Mouse (Mus musculus) gastrocnemius, postnatal 14 days (tissue): Measurements from ENCODE around the gene Atp2b2. TPM values are rescaled to one million over a fixed set of nuclear protein-coding genes. Genes with fewer than 3 reads are reported as not detected.

Experiments used
- DNase-seq: peaks from one replicate; pipeline ENCODE4 v3.0.0; 2021; ENCODE audit warnings: mixed read lengths
- intact Hi-C: fragments of 180-260 bp; cut with DNase I; formaldehyde crosslinking; loops from one replicate; pipeline ENCODE4 v1.15.1; 2025; ENCODE audit warnings: low total_unique reads
- total RNA-seq, 2 experiments: library from RNA; stranded (reverse); gene quantifications; 2 replicates each; pipeline ENCODE4 v1.2.3; 2021

Gene Atp2b2
- total RNA-seq, 2 experiments from 2014 or later = 0.27 to 0.53 TPM

DNA sequence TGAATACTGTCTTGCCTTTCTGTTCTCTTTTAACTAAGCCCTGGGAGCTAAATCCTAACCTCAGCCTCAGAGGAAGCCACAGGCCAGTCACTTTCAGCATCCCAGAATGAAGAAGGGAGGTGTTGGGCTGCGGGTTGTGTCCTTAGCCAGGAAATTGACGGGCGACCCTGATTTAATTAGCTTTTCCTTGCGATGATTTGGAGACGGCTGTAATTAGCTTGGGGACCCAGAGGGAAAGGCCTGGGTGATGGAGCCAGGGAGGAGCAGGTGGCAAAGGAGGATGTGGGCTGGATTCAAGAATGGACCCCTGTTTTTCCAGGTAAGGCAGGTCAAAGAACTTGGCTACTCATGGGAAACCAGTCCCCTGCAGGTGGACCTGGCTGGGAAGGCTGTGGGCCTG lies 138.0 kb downstream of the Atp2b2 start:
- intact Hi-C loops = no loop called here

DNA sequence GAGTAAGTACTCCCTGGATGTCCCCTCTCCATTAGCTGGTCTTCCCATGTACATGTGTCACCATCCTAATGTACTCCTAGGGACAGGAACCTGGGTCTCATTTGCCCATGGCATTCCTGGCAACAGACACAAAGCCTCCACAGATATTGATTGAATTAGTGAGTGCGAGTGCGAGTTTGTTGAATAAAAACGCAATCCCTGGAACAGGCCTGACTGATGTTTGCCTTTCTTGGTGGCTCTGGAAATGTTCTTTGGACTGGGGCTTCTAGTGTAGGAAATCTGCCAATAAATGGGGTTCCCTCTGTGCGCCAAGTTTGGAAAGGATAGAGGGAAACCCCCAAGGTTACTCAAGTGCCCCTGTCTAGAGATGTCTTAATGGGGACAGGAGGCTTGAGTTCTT lies 146.4 kb downstream of the Atp2b2 start:
- no peak for DNase-seq
- intact Hi-C loops = no loop called here

More for the DNA sequence above, 138.0 kb downstream of the Atp2b2 start:
- DNase-seq = no peak

DNA sequence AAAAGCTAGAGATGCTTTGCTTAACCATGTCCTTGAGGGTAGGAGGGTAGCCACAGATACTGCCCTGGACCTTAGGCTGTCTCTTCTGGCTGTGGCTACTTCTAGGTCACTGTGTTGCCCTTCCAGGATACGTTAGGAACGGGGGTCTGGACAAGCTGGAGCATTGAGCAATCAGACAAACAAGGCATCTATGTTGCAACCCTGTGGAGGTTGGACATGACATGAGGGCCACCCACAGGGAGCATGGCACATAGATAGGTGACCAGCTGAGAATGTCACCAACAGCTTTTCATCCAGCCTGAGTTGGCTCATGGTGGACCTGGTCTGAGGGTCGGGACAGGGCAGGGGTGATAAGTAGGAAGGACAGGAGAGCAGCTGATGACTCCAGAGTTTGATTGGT lies 148.4 kb downstream of the Atp2b2 start:
- intact Hi-C loops = no loop called here

DNA sequence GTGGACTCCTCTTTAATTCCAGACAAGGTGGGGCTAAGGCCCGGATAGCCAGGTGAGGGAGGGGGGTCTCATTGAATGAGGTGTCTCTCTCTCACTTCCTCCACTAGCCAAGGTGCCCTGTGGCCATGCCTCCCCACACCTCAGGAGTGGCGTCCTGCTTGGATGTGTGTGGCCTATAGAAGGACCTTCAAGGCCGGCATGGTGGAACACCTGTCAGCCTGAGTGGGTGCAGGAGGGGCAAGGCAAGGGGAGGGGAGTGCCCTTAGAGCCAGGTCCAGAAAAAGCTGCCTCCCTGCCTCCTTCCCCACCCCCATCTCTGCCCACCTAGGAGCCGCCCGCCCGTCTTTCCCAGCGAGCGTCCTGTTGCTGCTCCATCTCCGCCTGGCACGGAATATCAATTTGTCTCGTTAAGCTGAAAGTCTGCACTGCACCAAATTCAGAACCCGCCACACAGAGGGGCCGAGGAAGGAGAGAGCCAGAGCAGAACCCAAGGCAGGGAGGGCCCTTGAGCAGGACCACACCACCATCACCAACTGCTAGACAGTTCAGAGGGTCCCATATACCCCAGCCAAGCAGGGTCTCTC lies 150.2 kb downstream of the Atp2b2 start:
- intact Hi-C loops = no loop called here

More for the DNA sequence above, 148.4 kb downstream of the Atp2b2 start:
- no peak for DNase-seq

DNA sequence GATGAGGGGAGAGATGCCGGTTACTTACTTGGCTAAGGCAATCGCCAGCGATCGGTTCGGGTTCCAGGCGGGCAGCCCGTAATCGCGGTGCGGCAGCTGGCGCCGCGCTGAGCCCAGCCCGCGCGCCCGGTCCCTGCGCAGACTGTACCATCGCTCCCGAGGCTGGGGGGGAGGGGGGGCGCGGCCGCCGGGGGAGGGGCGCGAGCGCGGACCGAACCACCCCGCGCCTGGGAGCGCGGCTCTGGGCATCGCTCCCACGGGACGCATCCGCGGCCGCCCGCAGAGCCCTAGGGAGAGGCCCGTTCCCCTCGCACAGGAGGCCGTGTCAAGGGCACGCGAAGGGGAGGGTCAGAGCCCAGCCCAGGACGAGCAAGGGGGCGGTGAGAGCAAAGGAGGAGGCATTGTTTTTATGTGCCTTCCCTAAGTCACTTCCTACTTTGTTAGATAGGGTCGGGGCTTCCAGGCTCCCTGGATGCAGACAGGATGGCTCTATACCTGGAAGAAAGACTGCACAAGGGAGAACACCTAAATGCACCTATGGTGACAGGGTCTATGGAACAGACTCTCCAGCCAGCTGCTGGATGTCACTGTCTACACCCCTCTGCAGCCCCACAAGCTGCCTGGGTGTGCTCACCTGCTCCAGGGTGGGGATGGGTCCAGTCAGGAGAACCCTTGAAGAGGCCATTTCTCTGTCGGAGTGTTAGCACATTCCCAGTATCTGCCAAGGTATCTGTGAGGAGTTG lies 151.0 kb downstream of the Atp2b2 start:
- no peak for DNase-seq
- intact Hi-C loops = no loop called here

More for the DNA sequence above, 150.2 kb downstream of the Atp2b2 start:
- no peak for DNase-seq

DNA sequence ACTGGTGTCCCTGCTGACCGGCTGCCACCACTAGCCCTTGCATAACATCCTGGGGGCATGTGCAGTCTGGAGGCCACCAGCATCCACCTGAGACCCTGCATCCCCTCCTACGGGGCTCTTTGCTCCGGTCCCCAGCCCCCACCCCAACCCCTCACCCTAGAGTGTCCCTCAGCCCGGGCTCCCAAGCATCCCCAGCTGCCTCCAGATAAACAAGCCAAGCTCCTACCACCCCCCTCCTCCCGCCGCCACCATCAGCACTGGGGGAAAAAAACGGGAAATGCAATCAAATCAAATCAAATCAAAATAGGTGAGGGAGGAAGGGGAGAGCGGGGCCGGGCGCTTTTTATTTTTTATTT lies 151.6 kb downstream of the Atp2b2 start:
- intact Hi-C loops = no loop called here
- no peak for DNase-seq

DNA sequence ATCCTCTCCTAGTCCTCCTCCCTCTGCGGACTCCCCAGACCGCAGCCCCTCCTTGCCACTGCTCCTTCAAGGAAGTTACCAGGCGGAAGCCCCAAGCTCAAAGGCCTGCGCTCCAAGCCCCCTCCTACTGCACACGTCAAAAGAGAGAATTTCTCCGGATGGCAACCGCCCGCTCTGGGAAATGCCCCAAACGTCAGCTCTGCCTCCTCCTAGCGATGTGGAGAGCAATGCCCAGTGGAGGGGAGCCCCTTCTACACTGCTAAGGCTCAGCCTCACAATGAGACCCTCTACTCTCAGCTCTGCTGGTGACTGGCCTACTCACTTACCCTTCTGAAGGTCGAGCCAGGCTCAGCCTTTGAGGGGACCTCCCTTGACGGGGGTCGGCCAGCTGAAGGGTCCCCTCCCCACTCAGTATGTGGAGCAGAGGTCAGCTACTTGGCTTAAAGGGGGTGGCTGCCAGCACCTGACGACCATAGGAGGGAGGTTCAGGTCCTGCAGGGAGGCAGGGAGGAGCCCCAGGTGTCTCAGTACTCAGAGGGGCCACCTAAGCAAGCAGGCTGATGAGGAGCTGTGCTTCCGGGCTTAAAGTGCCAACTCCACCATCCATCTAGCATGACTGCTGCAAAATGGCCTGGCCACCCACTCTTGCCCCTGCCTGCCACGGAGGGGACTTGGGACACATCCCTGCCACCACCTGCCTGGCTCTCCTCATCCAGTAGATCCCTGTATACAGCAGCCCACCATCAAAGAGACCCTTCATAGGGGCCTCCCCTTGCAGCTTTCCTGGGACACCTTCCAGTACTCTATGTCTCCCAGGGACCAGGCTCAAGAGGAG lies 152.2 kb downstream of the Atp2b2 start:
- DNase-seq = no peak
- intact Hi-C loops = no loop called here

DNA sequence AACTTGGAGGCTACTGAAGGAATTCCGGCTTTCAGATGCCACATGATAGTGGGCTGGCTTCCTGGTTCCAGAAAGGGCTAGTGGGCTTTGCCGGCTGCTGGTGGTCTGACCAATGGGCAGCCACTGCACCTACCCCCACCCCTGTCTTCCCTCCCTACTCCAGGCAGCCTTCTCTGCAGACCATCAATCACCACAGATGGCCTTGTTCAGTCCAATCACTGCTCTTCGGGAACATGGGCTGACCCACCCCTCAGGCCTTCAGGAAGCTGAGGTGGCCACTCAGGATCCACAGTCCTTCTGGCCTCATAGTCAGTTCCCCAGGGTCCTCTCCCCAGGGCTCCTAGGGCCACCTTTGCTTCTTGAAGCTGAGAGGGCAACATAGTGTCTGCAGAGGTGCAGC lies 153.2 kb downstream of the Atp2b2 start:
- DNase-seq = no peak
- intact Hi-C loops = no loop called here

DNA sequence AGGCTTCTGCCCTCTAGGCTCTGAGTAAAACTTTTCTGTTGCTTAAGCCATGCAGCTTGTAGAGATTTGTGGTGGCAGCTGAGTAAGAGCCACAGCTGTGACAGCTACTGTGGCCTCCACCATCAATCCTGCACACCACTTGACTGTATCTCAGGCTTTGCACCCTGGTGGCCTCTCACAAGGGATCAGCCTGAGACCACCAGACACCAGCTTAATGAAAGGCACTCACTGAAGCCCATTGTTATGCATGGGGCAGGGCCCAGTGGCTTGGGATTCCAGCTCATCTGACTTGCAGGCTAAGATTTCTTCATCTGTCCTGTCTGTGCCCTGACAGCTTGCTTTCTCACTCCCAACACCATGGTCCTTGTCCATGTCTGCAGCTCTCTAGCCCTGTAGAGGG lies 155.5 kb downstream of the Atp2b2 start:
- intact Hi-C loops = no loop called here
- DNase-seq = no peak

DNA sequence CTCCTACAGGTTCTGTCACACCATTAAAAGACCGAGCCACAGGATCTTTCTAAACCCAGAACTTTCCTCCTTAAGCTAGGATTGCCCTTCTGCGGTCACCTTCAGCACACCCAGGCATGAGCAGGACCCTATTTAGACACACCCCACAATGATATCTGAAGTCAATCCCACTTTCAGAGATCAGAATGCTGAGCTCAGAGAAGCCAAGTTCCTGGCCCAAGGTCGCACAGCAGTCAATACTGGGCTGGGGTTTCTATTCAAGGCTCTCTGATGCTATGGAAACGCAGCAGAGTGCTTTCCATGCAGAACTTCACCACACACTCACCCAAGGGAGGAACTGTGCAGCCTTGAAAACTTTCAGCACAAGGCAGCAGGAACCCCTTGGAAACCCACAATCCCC lies 157.6 kb downstream of the Atp2b2 start:
- intact Hi-C loops = no loop called here
- no peak for DNase-seq

DNA sequence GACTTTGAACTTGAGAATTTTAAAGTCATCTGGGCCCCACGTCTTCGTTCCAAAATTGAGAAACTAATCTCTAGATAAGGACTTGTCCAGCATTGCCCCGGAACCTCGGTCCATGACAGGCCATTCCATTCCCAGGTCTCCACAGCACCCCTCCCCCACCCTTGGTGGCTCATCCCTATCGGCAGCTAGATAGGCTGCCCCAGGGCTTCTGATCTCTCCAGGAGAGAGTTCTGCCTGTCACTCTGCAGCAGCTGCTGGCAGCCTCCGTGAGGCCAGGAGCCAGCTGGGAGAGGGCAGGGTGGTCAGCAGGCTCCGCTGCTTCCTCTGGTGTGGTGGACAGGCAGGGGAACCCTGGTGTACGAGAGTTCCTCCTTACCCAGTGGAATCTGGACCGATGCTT lies 159.2 kb downstream of the Atp2b2 start:
- no peak for DNase-seq
- intact Hi-C loops = no loop called here

DNA sequence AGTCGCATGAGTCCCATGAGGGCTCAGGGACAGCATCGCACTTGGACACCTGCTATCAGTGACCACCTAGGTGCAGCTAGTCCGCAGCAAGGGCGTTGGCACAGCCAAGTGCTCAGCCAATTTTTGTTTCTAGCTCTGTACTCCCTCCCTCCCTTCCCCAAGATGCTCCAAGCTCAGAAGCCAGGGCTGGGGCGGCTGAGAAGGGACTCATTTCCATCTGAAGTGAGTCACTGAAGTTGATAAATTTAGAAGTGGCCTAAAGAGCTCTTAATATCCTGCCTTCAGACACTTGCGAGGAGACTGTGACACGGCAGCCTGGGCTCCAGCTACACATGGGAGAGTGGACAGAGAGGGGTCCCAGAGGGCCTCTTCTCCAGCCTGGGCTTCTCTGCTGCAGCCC lies 160.0 kb downstream of the Atp2b2 start:
- intact Hi-C loops = no loop called here
- DNase-seq = no peak

DNA sequence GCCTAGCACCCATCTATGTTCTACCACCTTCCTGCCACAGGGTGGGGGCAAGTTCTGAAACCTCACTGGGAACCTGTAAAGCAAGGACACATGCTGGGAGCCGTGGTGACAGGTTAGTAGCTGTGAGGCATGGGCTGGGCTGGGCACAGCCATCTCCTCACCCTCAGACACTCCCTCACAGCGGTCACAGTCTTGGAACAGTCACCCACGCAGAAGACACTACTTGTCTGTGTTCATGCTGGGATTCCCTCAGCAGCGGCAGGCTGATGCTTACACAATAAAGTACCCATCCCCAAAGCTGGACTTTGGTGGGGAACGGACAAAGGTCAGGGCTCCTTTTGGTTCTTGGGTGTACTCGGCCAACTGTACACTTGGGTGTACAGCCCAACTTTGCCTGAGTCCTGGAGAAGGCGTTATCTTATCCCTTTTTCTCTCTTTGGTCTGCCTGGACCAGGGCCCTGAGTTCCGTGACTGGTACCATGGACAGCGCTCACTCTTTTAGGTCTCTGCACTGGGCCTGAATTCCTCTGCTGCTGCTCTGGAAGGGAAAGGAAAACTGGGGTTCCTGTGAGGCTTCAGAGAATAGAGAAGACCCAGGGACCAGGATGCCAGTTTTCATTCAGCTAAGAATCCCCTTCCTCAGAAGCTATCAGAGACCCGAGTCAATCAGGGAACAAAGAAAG lies 160.7 kb downstream of the Atp2b2 start:
- intact Hi-C loops = no loop called here
- no peak for DNase-seq

DNA sequence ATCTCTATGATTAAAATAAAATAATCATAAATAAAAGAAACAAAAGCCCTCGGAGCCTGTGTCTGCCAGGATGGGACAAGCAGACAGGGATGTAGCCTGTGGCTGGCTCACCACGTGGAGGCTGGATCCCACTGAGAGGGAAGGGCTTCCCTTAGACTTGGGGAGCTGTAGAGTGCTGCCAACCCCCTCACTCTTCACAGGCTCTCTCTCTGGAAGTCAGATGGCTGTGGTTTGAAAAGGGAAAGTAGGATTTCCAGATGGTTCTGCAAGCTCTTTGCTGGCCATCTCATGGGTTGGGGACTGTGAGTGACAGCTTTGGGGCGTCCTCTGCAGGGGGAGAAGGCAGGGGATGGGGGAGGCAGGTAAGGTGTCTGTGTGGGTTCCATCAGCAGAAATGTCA lies 163.0 kb downstream of the Atp2b2 start:
- DNase-seq = no peak
- intact Hi-C loops = no loop called here

DNA sequence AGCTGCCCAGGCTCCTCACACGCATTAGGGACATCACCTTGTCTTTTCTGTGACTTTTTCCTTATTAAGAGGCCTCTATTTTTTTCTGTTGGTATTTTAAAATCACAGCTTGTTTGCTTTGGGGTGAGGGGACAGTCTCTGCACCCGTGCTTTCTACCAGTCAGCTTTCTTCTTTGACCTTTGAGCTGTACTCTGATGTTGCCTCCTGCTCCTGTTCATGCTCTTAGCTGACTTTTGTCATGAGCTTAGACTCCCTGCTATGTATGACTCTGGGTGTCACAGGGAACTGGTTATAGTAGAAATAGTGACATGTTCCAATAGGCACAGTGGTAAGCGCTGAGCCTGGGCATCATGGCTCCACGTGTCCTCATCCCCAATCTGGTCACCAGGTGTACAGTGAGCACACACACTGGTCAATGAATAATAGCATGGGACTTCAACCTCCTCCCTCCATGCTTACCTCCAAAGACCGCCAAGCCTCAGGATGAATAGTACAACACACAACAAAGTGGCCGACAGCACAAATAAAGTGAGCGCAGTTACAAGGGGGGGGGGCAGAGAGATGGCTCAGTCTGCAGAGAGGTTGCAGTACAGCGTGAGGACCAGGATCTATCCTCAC lies 163.8 kb downstream of the Atp2b2 start:
- intact Hi-C loops = no loop called here
- DNase-seq = no peak

DNA sequence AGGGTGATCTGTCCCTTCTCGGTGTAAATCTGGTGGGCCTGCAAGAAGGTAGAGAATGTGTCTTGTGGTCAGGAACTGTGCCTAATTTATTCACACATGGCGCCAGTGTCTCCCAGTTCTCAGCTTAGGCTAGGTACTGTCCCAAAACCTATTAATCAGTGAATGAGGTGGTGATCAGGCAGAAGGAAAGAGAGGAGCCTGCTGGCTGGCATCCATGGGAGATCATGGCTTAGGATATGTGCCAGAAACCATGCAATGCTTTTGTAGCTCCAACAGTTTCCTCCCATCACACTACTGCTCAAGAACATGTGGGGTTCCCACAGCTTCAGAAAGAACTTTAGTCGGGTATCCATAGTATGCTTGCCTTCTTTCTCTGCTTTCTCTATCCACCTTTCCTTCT lies 165.8 kb downstream of the Atp2b2 start:
- intact Hi-C loops = no loop called here
- DNase-seq = no peak

DNA sequence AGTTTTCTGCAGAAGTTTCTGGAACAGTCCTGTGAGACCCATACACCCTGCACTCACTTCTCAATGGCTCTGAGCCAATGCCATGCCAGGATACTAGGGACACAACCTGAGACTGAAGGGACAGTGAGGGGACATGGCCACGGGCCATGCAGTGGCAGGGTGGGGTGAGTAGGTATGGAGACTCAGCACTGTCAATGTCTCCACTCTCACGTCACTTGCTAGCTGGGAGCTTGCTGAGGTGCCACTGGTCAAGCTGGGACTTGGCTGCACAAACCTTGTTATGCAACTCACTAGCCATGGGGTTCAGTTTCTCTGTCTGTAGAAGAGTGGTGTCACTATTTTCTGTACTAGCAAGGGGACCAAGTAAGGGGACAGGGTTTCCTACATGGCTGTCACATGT lies 167.2 kb downstream of the Atp2b2 start:
- no peak for DNase-seq
- intact Hi-C loops = no loop called here

DNA sequence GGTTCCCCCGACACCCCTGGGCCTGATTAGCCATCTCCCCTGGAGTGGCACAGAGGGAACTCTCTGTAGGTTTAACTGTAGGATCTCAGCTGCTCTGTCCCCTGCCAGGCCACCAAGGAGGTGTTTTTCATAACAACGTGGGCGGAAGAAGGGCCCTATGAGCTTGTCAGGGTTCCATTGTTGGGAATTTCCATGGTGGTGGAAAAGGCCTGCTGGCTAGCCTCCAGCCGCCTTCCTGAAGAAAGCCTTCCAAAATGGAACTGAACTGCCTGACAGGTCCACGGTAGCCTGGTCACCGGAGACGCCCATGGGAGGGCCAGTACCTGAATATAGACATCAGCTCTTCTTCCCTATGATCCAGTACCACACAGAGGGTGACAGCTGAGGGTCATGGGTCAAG lies 169.8 kb downstream of the Atp2b2 start:
- intact Hi-C loops = no loop called here
- no peak for DNase-seq

DNA sequence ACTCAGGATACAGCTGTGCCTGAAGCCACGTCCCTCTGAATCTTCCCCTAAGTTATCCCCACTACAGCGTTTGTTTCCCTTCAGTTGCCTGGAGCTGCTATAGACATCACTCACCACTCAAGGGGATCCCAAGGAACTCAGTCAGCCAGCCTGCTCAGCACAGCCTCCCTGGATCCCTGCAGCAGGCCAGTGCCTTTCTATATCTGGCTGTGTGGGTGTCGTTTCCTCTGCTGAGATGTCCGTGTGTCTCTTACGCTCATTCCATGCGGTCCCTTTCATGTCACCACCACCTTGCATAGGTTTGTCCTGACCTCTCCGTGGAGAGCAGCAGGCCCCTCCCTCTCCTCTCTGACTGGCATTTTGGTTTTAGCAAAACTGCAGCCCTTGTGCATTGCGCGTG lies 171.6 kb downstream of the Atp2b2 start:
- intact Hi-C loops = no loop called here
- no peak for DNase-seq

DNA sequence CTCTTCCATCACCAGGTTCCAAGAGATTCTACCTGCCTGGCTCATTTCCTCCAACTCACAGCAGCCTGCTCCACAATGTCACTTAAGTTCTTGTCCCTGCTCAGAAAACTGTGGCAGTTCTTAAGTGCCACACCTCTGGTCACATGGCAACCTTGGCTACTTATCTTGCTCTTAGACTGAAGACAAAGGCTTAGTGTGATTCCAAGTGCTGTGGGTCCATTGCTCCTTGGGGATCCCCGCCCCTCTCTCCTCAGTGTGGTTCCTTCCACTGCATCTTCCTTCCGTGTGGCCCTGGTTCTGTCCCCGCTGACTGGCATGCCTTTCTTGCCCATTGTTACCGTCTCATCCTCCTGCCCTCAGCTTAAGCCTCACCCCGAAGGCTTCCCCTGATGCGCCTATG lies 173.9 kb downstream of the Atp2b2 start:
- DNase-seq = no peak
- intact Hi-C loops = no loop called here
